Mouse (Mus musculus): Measurements from ENCODE around the gene Neu1.

DNA sequence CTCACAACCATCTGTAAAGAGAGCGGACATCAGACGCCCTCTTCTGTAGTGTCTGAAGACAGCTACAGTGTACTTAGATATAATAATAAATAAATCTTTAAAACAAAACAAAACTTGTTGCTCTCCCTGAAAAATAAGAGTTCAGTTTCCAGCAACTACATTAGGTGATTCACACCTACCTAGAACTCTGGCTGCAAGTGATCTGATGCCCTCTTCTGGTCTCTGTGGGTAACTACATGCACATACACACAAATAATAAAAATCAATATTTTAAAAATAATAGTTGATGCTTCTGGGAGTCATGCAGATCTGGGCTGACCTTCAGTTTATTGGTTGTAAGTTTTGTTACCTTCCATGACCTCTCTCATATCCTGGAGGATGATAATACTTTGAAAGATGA lies 53.2 kb downstream of the Neu1 start:
- TF ChIP-seq POLR2A (IDR thresholded peaks at IDR 0.05; ENCODE audit: control insufficient read depth, low read depth, low read length) (no peak), CTCF (IDR thresholded peaks at IDR 0.05; ENCODE audit: control insufficient read depth, insufficient read depth, insufficient replicate concordance, low read depth, low read length) (no peak)

All from testis, adult 2 months (tissue).